Mouse (Mus musculus) mesoderm, embryonic 11.5 days (tissue): ENCODE data around the gene Gbe1.

Source experiments
- DNase-seq: peaks from one replicate; pipeline ENCODE4 v3.0.0-alpha.2; 2012; ENCODE audit warnings: low read depth, low spot score

Gbe1 gene

GRCm38 (mm10) chr16:70313886-70314577 is at the start of gene Gbe1:
Gbe1 (plus strand) TSS chr16:70313949.
- peak; percentile 92 for DNase-seq

DNA sequence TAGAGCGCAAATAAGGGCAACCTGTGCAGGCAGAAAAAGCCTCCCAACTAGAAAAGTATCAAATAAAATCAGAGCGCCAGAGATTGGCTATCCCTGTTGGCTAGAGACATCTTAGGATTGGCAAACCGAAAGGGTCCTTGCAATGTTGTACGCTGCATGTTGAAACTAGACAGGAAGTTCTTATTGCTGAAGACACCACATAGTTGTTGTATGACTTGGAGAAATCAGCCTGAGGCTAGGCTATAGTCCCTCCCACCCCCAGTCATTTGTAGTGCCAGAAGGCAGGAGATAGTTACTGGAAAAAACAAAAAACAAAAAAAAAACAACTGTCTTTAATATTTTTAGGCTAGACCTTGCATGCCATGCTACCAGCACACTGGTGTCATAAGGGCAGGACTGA is 3.1 kb upstream of the Gbe1 start:
- DNase-seq, result no peak

- DNase-seq, result no peak
Measured at GRCm38 (mm10) chr16:70313496-70313885, 258 bp upstream of the Gbe1 start.

GRCm38 (mm10) chr16:70314578-70314930 is 805 bp downstream of the Gbe1 start:
- DNase-seq, result no peak

GRCm38 (mm10) chr16:70315261-70315660 is 1.5 kb downstream of the Gbe1 start:
- no peak for DNase-seq

DNA sequence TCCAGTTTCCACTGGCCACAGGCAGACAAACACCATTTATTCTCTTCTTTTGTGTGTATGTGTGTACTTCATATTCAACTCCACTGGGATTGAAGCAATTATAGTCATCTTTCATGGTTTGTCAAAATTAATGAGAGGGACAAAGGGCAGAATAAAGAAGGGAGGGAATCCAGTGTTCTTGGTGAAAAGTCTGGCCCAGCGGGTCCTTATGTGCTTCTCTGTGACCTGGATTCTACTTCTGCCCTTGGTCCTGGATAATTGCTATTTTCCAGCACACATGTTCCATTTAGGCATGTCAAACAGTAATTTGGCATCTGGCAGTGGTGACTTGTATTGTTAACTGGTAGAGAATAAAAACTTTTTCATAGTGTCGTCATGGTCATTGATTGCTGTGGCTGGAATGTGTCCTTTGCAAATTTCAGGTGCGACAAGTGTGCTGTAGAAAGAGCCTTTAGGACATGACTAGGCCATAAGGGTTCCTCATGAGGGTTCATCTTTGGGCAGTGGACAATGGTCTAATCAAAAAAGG is 2.2 kb downstream of the Gbe1 start:
- DNase-seq, result peak; percentile 31

- no peak for DNase-seq
Measured at GRCm38 (mm10) chr16:70319388-70319787, 5.6 kb downstream of the Gbe1 start.

DNA sequence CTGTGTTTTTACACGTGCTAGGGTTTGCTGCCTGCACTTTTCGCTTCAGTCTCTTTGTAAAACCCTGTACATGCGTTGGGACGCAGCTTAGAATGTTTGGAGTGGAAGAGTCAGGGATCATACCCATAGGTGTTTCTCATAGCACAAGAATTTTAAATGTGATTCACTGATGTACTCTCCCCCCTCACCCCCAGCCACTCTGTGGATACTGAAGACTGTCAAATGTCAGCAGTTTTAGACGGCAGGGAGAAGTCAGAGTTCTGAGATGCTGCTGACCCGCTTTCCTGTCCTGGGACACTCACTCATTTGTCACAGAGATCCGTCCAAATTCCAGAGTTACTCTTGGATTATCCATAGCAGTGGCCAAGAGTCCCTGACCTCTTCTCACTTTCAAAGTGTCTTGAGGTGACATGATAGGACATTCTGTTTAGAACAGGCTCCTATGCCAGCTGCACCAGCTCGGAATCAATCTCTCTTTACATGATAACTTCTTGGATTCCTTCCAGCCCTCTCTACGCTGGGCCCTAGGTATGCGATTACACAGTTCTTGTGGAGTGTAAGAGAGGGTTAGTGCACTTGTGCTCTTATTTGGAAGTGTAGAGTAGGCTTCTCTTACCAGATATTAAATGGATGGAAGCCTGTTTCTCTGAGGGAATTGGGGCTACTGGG is 7.0 kb downstream of the Gbe1 start:
- no peak for DNase-seq

DNA sequence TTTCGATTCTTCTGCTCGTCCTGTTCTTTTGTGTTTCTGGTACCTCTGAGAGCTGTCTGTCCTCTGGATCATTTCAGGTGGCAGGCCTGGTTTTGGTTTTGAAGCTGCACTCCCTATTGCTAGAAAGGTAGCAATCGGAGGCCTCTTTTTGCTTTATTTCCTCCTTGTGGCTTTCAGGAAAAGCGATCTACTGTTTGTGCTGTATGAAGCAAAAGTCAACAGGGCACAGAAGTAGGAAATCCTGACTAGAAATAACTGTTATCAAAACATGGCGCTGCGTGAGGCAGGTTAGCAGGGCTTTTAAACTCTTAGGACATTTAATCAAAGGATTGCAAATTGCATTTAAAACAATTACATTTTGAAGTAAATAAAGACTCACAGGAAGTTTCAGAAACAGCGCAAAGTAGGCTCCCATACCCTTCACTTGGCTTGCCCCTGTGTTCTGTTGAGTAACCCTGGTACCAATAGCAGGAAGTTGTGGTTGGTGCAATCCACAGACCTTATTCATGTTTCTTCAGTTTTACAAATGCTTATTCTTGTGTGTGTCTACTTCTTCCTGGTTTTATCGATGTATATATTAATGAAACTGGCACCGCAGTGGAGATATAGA is 12.7 kb downstream of the Gbe1 start:
- DNase-seq, result no peak

DNA sequence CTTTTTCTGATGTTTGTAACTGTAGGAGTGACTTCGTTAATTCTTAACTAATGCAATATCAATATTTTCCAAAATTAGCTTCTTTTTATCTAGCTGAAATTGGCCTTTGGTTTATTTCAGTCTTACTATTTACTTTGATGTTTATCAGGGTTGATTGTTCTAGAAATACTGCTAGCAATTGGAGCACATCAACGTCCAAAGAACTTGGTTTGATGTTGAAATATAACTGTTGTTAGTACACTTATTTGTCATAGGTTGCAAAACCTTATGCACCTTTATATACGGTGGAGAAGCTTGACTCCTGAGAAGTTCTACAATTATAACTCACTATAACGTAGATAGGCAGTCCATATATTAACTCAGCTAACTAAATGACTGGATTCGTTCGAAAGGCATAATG is 14.8 kb downstream of the Gbe1 start:
- DNase-seq, result no peak

DNA sequence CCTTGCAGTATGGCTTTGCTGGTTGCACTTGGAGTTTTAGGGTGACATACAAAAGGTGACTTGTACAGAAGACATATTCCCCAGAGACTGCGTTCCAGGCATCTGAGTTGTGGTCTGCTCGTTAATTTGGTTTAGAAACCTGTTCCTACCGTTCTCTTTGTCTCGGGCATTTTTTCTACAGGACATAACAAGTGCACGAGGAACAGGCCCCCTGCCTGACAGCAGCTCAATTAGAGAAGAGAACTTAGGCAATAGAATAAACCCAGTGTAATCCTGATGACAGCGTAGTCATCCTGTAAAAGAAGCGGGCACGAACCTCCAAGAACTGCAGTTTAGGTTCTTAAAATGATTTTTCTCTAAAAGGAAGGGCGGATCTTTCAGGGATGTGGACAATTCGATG is 15.3 kb downstream of the Gbe1 start:
- no peak for DNase-seq

DNA sequence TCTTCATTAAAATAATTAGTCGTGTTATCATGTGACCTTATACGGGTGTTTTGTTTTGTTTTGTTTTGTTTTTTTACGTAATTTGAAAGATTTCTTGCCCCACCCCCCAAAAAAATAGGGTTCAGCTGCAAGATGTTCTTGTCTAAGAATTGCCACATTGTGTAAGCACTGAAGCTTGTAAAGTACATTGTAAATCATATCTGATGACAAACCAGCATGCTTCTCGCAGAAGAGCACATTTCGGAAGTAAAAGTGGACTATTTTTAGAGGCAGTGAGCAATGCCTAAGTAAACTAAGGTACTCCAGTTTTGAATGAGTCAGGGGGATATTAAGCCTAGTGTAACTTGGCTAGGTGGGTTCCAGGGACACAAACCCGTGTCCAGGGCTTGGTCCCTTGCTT is 15.7 kb downstream of the Gbe1 start:
- no peak for DNase-seq

GRCm38 (mm10) chr16:70330007-70330406 is 16.3 kb downstream of the Gbe1 start:
- DNase-seq, result no peak

DNA sequence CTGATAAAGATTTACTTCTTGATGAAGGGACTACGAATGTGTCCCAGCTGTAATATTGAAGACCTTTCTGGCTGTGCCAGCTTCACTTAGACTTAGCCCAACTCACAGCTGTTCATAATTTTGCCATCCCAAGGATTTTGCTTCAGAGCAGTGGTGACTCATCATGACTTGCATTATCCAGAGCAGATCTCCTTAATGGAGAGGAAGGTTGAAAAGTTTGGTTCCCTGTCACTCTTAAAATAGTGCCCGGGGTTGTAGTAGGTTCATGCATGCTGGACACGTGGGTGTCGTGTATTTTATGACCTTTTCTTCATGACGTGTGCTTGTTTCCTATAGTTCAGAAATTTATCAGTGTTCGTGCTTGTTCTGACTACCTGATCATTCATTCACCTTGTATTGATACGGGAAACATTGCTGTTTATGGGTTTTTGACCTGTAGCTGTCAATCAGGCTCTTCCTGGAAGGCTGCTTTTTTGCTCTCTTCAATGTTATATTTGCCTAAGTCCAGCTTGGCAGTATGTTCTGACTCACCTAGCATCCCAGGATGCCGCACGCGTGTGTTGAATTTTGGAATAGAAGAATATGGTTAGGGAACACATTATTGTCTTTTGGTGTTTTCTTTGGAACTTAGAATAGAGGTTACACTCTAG is 17.0 kb downstream of the Gbe1 start:
- no peak for DNase-seq

GRCm38 (mm10) chr16:70334812-70335211 is 21.1 kb downstream of the Gbe1 start:
- no peak for DNase-seq

DNA sequence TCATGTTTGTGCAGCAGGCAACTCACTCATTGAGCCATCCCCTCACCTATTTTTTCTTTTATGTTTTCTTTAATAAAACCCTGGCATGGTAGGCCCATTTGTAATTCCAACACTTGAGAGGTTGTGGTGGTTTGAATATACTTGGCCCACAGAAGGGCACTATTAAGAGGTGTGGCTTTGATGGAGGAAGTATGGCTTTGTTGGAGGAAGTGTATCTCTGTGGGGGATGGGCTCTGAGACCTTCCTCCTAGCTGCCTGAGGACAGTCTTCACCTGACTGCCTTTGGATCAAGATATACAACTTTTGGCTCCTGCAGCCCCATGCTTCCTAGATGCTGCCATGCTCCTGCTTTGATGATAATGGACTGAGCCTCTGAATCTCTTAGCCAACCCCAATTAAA is 21.7 kb downstream of the Gbe1 start:
- no peak for DNase-seq

- DNase-seq, result no peak
Measured at GRCm38 (mm10) chr16:70337661-70338060, 23.9 kb downstream of the Gbe1 start.

DNA sequence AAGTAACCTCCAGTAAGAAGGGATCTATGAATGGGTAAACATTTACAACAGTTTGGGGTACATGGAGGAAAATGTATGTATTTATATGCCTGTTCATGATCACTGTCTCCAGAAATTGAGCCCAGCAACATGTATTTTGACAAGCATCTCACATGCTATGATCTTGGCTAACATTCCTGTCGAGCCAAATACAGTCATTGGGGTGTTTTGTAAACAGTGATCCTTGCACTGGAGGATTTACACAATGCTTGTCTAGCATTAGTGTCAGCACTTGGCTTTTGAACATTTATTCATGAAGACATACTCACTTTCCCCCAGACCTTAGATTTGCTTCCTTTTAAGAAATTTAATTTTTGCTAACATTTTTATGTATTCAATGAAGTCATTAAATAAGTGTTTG is 30.7 kb downstream of the Gbe1 start:
- DNase-seq, result no peak

GRCm38 (mm10) chr16:70345607-70346006 is 31.9 kb downstream of the Gbe1 start:
- no peak for DNase-seq

GRCm38 (mm10) chr16:70350011-70350410 is 36.3 kb downstream of the Gbe1 start:
- DNase-seq, result no peak

DNA sequence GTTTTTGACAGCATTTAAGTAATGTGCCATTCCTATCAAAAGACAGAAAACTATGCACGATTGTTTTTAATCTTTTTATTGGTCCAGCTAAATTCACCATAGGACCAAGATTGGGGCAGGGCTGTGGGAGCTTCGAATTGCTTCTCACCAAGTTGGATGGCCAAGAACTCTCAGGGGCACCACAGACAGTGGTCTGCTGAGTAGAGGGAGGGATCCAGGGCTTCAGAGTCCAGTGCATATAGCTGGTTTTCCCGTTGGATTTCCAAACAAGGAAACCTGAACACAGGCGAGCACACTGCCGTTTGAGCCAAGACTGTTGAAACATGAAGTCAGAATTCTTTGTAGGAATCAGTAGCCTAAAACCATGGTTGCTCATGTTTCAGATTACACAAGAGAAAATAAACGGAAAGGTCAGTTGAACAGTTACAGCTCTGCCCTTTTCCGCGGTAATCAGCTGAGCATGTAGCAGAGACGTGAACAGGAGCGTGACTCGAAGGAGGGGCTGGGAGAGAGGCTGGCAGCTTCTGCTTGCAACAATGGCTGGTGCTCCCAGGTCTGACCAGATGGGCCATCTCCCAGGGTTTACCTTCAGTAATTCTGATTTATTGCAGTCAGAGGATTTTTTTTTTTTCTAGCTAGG is 38.0 kb downstream of the Gbe1 start:
- peak; percentile 61 for DNase-seq

GRCm38 (mm10) chr16:70352571-70352970 is 38.8 kb downstream of the Gbe1 start:
- no peak for DNase-seq
